Mouse (Mus musculus): ENCODE measurements around the gene Gm20479. TPM values are rescaled to one million over a fixed set of nuclear protein-coding genes. Genes with fewer than 3 reads are reported as not detected.

The Gm20479 gene
- polyA plus RNA-seq, 2 experiments, result not detected

DNA sequence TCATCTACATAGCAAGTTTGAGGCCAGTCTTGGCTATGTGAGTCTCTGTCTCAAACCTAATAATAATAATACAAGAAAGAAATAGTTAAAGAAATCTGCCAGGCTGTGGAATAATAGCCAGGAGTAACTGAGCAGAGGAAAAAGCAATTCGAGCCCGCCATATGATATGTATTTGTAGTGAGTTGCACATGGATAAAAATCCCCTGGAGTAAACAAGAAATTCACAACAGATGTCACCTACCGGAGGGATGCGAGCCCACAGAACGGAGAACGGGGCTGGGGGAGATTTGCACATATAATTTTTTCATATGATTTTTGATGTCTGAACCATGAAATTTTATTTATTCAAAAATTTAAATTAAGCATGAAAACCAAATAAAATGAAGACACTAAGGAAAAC, 22.6 kb upstream of the Gm20479 start:
- Histone ChIP-seq H3K4me3 (replicated peaks; ENCODE audit: low read length) (no peak overlapping the region), H3K9me3 (ENCODE audit: control insufficient read depth, low read length) (no peaks in the 10 kb centered on the region), H3K27ac (replicated peaks; ENCODE audit: low read depth, low read length) (no peak overlapping the region), H3K4me1 (ENCODE audit: control insufficient read depth, insufficient read depth, low read length) (no peaks in the 10 kb centered on the region), H3K4me2 (replicated peaks; ENCODE audit: low read depth, low read length, severe bottlenecking) (no peak overlapping the region), H3K27me3 (ENCODE audit: control insufficient read depth, insufficient read depth, low read length) (peaks cover 31% of the 10 kb centered on the region; the same call in 1 of the 2 replicates), H3K36me3 (ENCODE audit: control insufficient read depth, insufficient read depth, low read length) (no peaks in the 10 kb centered on the region), H3K9ac (ENCODE audit: low read depth, low read length, severe bottlenecking) (no peak overlapping the region)
- DNase-seq (ENCODE audit: low spot score) (no peak), ATAC-seq (ENCODE audit: low FRiP score, low read depth) (no peak)
- no peak for TF ChIP-seq POLR2A (IDR thresholded peaks at IDR 0.05; ENCODE audit: borderline replicate concordance, extremely low read depth, insufficient read depth, insufficient read length)
- WGBS, result 46% methylated on average over 6 of the region's 6 CpGs

DNA sequence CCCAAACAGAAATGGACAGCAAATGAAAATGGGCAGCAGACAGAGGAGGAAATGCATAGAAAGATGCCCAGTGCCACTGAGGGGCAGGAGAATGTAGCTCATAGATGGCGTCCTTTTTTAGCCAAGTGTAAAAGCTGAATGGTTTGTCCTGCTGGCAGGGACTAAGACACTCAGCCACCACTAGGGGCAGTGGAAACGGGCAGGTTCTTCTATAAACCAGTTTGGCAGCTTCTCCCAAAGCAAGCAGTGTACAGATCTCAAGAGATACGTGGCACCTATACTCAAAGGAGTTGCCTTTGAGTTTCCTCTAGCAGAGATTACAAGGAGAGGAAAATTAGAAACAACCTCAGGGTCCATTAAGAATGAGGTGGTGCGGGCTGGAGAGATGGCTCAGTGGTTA, 21.2 kb upstream of the Gm20479 start:
- no peak overlapping the region for H3K9ac ChIP-seq (ENCODE audit: low read depth, low read length, severe bottlenecking)
- DNase-seq (ENCODE audit: low spot score), result peak; percentile 45
- H3K27ac ChIP-seq (replicated peaks; ENCODE audit: low read depth, low read length), result no peak overlapping the region
- ATAC-seq (ENCODE audit: low FRiP score, low read depth), result no peak
- H3K4me3 ChIP-seq (replicated peaks; ENCODE audit: low read length), result no peak overlapping the region
- no peaks in the 10 kb centered on the region for H3K9me3 ChIP-seq (ENCODE audit: control insufficient read depth, low read length)
- no peak overlapping the region for H3K4me2 ChIP-seq (replicated peaks; ENCODE audit: low read depth, low read length, severe bottlenecking)
- no peaks in the 10 kb centered on the region for H3K4me1 ChIP-seq (ENCODE audit: control insufficient read depth, insufficient read depth, low read length)
- 17% methylated on average over 4 of the region's 4 CpGs for whole genome bisulfite sequencing
- H3K36me3 ChIP-seq (ENCODE audit: control insufficient read depth, insufficient read depth, low read length), result no peaks in the 10 kb centered on the region
- TF ChIP-seq POLR2A (IDR thresholded peaks at IDR 0.05; ENCODE audit: borderline replicate concordance, extremely low read depth, insufficient read depth, insufficient read length), result no peak
- peaks cover 44% of the 10 kb centered on the region for H3K27me3 ChIP-seq (ENCODE audit: control insufficient read depth, insufficient read depth, low read length)

DNA sequence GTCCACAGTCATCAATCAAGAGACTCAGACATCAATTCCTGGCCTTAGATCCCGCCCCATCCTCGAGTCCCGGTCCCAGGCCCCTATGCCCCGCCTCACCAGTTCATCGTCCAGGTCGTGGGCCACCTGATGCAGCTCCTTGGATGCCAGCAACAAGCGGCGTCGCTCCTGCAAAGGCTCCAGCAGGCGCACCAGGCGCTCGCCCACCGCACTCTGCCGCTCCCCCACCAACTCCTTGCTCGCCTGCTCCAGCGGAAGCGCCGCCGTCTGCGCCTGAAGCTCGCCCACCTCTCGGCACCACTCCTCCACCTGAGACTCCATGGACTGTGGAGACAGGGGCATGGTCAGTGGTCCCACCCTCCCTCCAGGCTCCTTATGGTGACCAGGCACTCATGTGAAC, 18.1 kb upstream of the Gm20479 start:
- H3K4me1 ChIP-seq (ENCODE audit: control insufficient read depth, insufficient read depth, low read length), result no peaks in the 10 kb centered on the region
- WGBS, result 1% methylated on average over 21 of the region's 22 CpGs
- ATAC-seq (ENCODE audit: low FRiP score, low read depth), result no peak

DNA sequence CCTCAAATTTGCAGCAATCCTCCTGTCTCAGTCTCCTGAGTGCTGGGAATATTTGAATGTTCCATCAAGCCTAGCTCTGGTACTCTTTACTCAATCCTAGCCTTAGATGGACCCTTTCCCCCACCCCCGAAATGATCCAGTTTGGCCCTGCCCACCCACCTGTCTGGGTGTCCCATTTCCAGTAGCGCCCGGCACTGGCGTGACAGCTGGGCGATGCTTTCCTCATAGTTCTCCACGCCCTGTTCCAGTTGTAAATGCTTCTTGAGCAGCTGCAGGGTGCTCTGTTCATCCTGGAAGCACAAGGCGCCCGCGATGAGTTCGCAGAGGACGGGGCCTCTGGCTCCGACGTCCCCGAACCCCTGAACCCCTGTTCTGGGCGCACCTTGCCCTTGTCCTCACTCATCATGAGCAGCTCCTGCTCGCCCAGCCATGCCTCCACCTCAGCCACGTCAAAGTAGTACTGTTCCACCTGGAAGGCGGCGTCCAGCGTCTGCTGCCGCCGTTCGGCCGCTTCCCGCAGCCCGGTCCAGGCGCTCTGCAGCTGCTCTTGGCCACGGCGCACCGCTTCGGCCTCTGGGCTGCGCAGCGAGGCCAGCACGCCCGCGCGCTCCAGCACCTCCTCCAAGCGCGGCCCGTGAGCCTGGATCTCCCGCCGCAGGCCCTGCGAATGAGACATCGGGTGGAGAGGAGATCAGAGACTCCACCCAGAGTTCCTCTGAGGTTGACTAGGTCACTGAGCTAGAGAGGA, 14.7 kb upstream of the Gm20479 start:
- Histone ChIP-seq H3K9ac (ENCODE audit: low read depth, low read length, severe bottlenecking) (peak overlapping the region; percentile 31; the same call in 1 of the 2 replicates), H3K27ac (replicated peaks; ENCODE audit: low read depth, low read length) (no peak overlapping the region), H3K4me1 (ENCODE audit: control insufficient read depth, insufficient read depth, low read length) (no peaks in the 10 kb centered on the region), H3K27me3 (ENCODE audit: control insufficient read depth, insufficient read depth, low read length) (peaks cover 95% of the 10 kb centered on the region), H3K36me3 (ENCODE audit: control insufficient read depth, insufficient read depth, low read length) (no peaks in the 10 kb centered on the region), H3K4me2 (replicated peaks; ENCODE audit: low read depth, low read length, severe bottlenecking) (peak overlapping the region; percentile 31), H3K9me3 (ENCODE audit: control insufficient read depth, low read length) (peaks cover 7% of the 10 kb centered on the region), H3K4me3 (replicated peaks; ENCODE audit: low read length) (peak overlapping the region; percentile 13; the same call in 1 of the 2 replicates)
- WGBS, result 6% methylated on average over 44 of the region's 44 CpGs
- ATAC-seq (ENCODE audit: low FRiP score, low read depth) (peak; percentile 88), DNase-seq (ENCODE audit: low spot score) (peak; percentile 42)
- TF ChIP-seq POLR2A (IDR thresholded peaks at IDR 0.05; ENCODE audit: borderline replicate concordance, extremely low read depth, insufficient read depth, insufficient read length), result no peak

More for the DNA sequence above, 18.1 kb upstream of the Gm20479 start:
- no peak overlapping the region for H3K27ac ChIP-seq (replicated peaks; ENCODE audit: low read depth, low read length)
- no peak for TF ChIP-seq POLR2A (IDR thresholded peaks at IDR 0.05; ENCODE audit: borderline replicate concordance, extremely low read depth, insufficient read depth, insufficient read length)
- H3K4me2 ChIP-seq (replicated peaks; ENCODE audit: low read depth, low read length, severe bottlenecking), result no peak overlapping the region
- no peak overlapping the region; the same call in 1 of the 2 replicates for H3K4me3 ChIP-seq (replicated peaks; ENCODE audit: low read length)
- H3K27me3 ChIP-seq (ENCODE audit: control insufficient read depth, insufficient read depth, low read length), result peaks cover 74% of the 10 kb centered on the region
- H3K36me3 ChIP-seq (ENCODE audit: control insufficient read depth, insufficient read depth, low read length), result no peaks in the 10 kb centered on the region
- no peak overlapping the region for H3K9ac ChIP-seq (ENCODE audit: low read depth, low read length, severe bottlenecking)
- H3K9me3 ChIP-seq (ENCODE audit: control insufficient read depth, low read length), result no peaks in the 10 kb centered on the region
- DNase-seq (ENCODE audit: low spot score), result no peak

DNA sequence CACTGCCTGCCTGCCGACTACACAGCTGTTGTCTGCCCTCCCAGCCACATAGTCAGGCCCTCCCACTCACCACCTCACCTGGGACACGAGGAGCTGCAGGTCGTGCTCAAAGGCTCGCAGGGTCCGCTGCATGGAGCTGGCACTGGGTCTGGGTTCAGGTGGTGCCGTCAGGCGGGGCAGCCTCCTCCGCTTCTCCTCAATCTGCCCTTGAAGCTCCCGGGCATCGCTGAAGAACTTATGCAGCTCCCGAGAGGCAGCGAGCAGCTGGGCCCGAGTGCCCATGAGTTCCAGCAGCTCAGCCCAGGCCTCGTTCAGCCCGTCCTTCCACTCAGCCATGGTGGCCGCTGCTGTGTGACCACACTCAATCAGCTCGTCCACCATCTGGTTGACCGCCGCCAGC, 11.9 kb upstream of the Gm20479 start:
- H3K4me3 ChIP-seq (replicated peaks; ENCODE audit: low read length), result no peak overlapping the region
- H3K27me3 ChIP-seq (ENCODE audit: control insufficient read depth, insufficient read depth, low read length), result peaks cover 98% of the 10 kb centered on the region
- H3K9ac ChIP-seq (ENCODE audit: low read depth, low read length, severe bottlenecking), result no peak overlapping the region
- 81% methylated on average over 19 of the region's 19 CpGs for WGBS
- no peaks in the 10 kb centered on the region for H3K36me3 ChIP-seq (ENCODE audit: control insufficient read depth, insufficient read depth, low read length)
- H3K4me2 ChIP-seq (replicated peaks; ENCODE audit: low read depth, low read length, severe bottlenecking), result no peak overlapping the region
- no peak for ATAC-seq (ENCODE audit: low FRiP score, low read depth)
- TF ChIP-seq POLR2A (IDR thresholded peaks at IDR 0.05; ENCODE audit: borderline replicate concordance, extremely low read depth, insufficient read depth, insufficient read length), result no peak
- DNase-seq (ENCODE audit: low spot score), result no peak
- peaks cover 7% of the 10 kb centered on the region for H3K9me3 ChIP-seq (ENCODE audit: control insufficient read depth, low read length)
- no peak overlapping the region for H3K27ac ChIP-seq (replicated peaks; ENCODE audit: low read depth, low read length)
- H3K4me1 ChIP-seq (ENCODE audit: control insufficient read depth, insufficient read depth, low read length), result no peaks in the 10 kb centered on the region

All from limb, embryonic 14.5 days (tissue).